7 mouse cellular contexts compared by ENCODE assay signal in genomic region chr6:124811701-124812560, GRCm38 (mm10). TPM values are rescaled to one million over a fixed set of nuclear protein-coding genes. Genes with fewer than 3 reads are reported as not detected.
DNase-seq lines count a peak whose midpoint lies in the region; ATAC-seq lines count a peak whose summit lies in the region.

No protein-coding gene starts in this region.

- no peak for DNase-seq in lung, postnatal 36 days
- DNase-seq in forebrain, embryonic 10.5 days (ENCODE audit: extremely low spot score, low spot score), result no peak
- DNase-seq in thymus, postnatal 0 days (ENCODE audit: low spot score), result no peak
- DNase-seq in retina, embryonic 14.5 days (ENCODE audit: low spot score), result no peak

- no peaks in the 10 kb centered on the region for H3K9me3 ChIP-seq in lung, embryonic 15.5 days
- H3K9me3 ChIP-seq in forebrain, embryonic 10.5 days, result no peaks in the 10 kb centered on the region
- H3K9me3 ChIP-seq in kidney, embryonic 16.5 days (ENCODE audit: low read length), result no peaks in the 10 kb centered on the region
- H3K9me3 ChIP-seq in neural tube, embryonic 13.5 days, result no peaks in the 10 kb centered on the region

- H3K27me3 ChIP-seq in lung, embryonic 15.5 days, result no peaks in the 10 kb centered on the region
- H3K27me3 ChIP-seq in forebrain, embryonic 10.5 days (ENCODE audit: poor library complexity, severe bottlenecking), result no peaks in the 10 kb centered on the region
- H3K27me3 ChIP-seq in kidney, embryonic 16.5 days (ENCODE audit: insufficient read depth, low read length), result no peaks in the 10 kb centered on the region
- H3K27me3 ChIP-seq in neural tube, embryonic 13.5 days, result no peaks in the 10 kb centered on the region

- peak overlapping the region; percentile 78 for H3K4me3 ChIP-seq in lung, embryonic 15.5 days
- H3K4me3 ChIP-seq in forebrain, embryonic 10.5 days, result peak overlapping the region; percentile 91
- peak overlapping the region; percentile 84 for H3K4me3 ChIP-seq in kidney, embryonic 16.5 days (ENCODE audit: low read length)
- peak overlapping the region; percentile 58 for H3K4me3 ChIP-seq in neural tube, embryonic 13.5 days

- H3K36me3 ChIP-seq in lung, embryonic 15.5 days, result peaks cover 26% of the 10 kb centered on the region
- peaks cover 61% of the 10 kb centered on the region for H3K36me3 ChIP-seq in forebrain, embryonic 10.5 days (replicated peaks)
- H3K36me3 ChIP-seq in kidney, embryonic 16.5 days (ENCODE audit: insufficient read depth, low read length), result peaks cover 22% of the 10 kb centered on the region
- peaks cover 42% of the 10 kb centered on the region for H3K36me3 ChIP-seq in neural tube, embryonic 13.5 days

- peak overlapping the region; percentile 71 for H3K4me2 ChIP-seq in lung, embryonic 15.5 days
- peak overlapping the region; percentile 90 for H3K4me2 ChIP-seq in kidney, embryonic 16.5 days (replicated peaks; ENCODE audit: low read depth, low read length)
- peak overlapping the region; percentile 81 for H3K4me2 ChIP-seq in neural tube, embryonic 13.5 days

- peaks cover 41% of the 10 kb centered on the region for H3K4me1 ChIP-seq in lung, embryonic 15.5 days
- H3K4me1 ChIP-seq in forebrain, embryonic 10.5 days, result peaks cover 75% of the 10 kb centered on the region
- peaks cover 42% of the 10 kb centered on the region for H3K4me1 ChIP-seq in kidney, embryonic 16.5 days (ENCODE audit: insufficient read depth, low read length)
- H3K4me1 ChIP-seq in neural tube, embryonic 13.5 days (replicated peaks), result peaks cover 56% of the 10 kb centered on the region

- no peak overlapping the region for H3K27ac ChIP-seq in lung, embryonic 15.5 days
- peak overlapping the region; percentile 99 for H3K27ac ChIP-seq in forebrain, embryonic 10.5 days
- H3K27ac ChIP-seq in kidney, embryonic 16.5 days (ENCODE audit: low read length), result no peak overlapping the region
- H3K27ac ChIP-seq in neural tube, embryonic 13.5 days (replicated peaks), result no peak overlapping the region

- WGBS in lung, embryonic 15.5 days, result 74% methylated on average over 24 of the region's 24 CpGs
- WGBS in forebrain, embryonic 10.5 days, result 90% methylated on average over 24 of the region's 24 CpGs
- 83% methylated on average over 24 of the region's 24 CpGs for WGBS in kidney, embryonic 16.5 days
- WGBS in neural tube, embryonic 13.5 days, result 88% methylated on average over 24 of the region's 24 CpGs

- no peak for ATAC-seq in lung, embryonic 15.5 days (ENCODE audit: borderline replicate concordance, extremely low read depth, low FRiP score, low TSS enrichment)
- ATAC-seq in kidney, embryonic 16.5 days (ENCODE audit: low FRiP score, low TSS enrichment), result no peak
- ATAC-seq in neural tube, embryonic 13.5 days (ENCODE audit: low read depth), result no peak

- 0 out of 2 replicates have a peak overlapping the region, but pooled peaks have one; percentile 85 for H3K9ac ChIP-seq in lung, embryonic 15.5 days
- H3K9ac ChIP-seq in kidney, embryonic 16.5 days (replicated peaks; ENCODE audit: low read length), result peak overlapping the region; percentile 91; the same call in 1 of the 2 replicates
- peak overlapping the region; percentile 85 for H3K9ac ChIP-seq in neural tube, embryonic 13.5 days

RNA-seq across cellular contexts. Expression of gene Tpi1, which starts 2.2 kb away (rescaled TPM):
- polyA plus RNA-seq in lung, embryonic 15.5 days (2015; fragmentation: Nextera tagmentation; extraction: Ambion mirVana), result 712 and 746 TPM in 2 replicates
- polyA plus RNA-seq in forebrain, embryonic 10.5 days (2016; fragmentation: Nextera tagmentation; extraction: Ambion mirVana), result 1,048 and 1,068 TPM in 2 replicates
- 851 and 866 TPM in 2 replicates for polyA plus RNA-seq in kidney, embryonic 16.5 days (2015; fragmentation: Nextera tagmentation; extraction: Ambion mirVana)
- polyA plus RNA-seq in neural tube, embryonic 13.5 days (2015; fragmentation: Nextera tagmentation; extraction: Ambion mirVana), result 385 and 391 TPM in 2 replicates
- polyA plus RNA-seq in thymus, postnatal 0 days (2015; fragmentation: Nextera tagmentation; extraction: Ambion mirVana), result 231 and 275 TPM in 2 replicates

RNA-seq across cellular contexts. Expression of gene Spsb2, which starts 3.5 kb away (rescaled TPM):
- 11.6 and 12.7 TPM in 2 replicates for polyA plus RNA-seq in lung, embryonic 15.5 days (2015; fragmentation: Nextera tagmentation; extraction: Ambion mirVana)
- polyA plus RNA-seq in forebrain, embryonic 10.5 days (2016; fragmentation: Nextera tagmentation; extraction: Ambion mirVana), result 7.4 and 8.9 TPM in 2 replicates
- polyA plus RNA-seq in kidney, embryonic 16.5 days (2015; fragmentation: Nextera tagmentation; extraction: Ambion mirVana), result 20.9 and 21.5 TPM in 2 replicates
- 4.7 and 8.5 TPM in 2 replicates for polyA plus RNA-seq in neural tube, embryonic 13.5 days (2015; fragmentation: Nextera tagmentation; extraction: Ambion mirVana)
- 8.9 and 9.4 TPM in 2 replicates for polyA plus RNA-seq in thymus, postnatal 0 days (2015; fragmentation: Nextera tagmentation; extraction: Ambion mirVana)

RNA-seq across cellular contexts. Expression of gene Usp5, which starts 17.4 kb away (rescaled TPM):
- 149 and 152 TPM in 2 replicates for polyA plus RNA-seq in lung, embryonic 15.5 days (2015; fragmentation: Nextera tagmentation; extraction: Ambion mirVana)
- polyA plus RNA-seq in forebrain, embryonic 10.5 days (2016; fragmentation: Nextera tagmentation; extraction: Ambion mirVana), result 214 and 215 TPM in 2 replicates
- 174 TPM in 2 replicates for polyA plus RNA-seq in kidney, embryonic 16.5 days (2015; fragmentation: Nextera tagmentation; extraction: Ambion mirVana)
- 176 and 178 TPM in 2 replicates for polyA plus RNA-seq in neural tube, embryonic 13.5 days (2015; fragmentation: Nextera tagmentation; extraction: Ambion mirVana)
- 93.0 and 93.4 TPM in 2 replicates for polyA plus RNA-seq in thymus, postnatal 0 days (2015; fragmentation: Nextera tagmentation; extraction: Ambion mirVana)

RNA-seq across cellular contexts. Expression of gene Cdca3, which starts 17.4 kb away (rescaled TPM):
- polyA plus RNA-seq in lung, embryonic 15.5 days (2015; fragmentation: Nextera tagmentation; extraction: Ambion mirVana), result 188 and 197 TPM in 2 replicates
- polyA plus RNA-seq in forebrain, embryonic 10.5 days (2016; fragmentation: Nextera tagmentation; extraction: Ambion mirVana), result 271 and 298 TPM in 2 replicates
- 187 and 193 TPM in 2 replicates for polyA plus RNA-seq in kidney, embryonic 16.5 days (2015; fragmentation: Nextera tagmentation; extraction: Ambion mirVana)
- polyA plus RNA-seq in neural tube, embryonic 13.5 days (2015; fragmentation: Nextera tagmentation; extraction: Ambion mirVana), result 26.6 and 33.2 TPM in 2 replicates
- polyA plus RNA-seq in thymus, postnatal 0 days (2015; fragmentation: Nextera tagmentation; extraction: Ambion mirVana), result 240 and 258 TPM in 2 replicates

RNA-seq across cellular contexts. Expression of gene Gnb3, which starts 28.1 kb away (rescaled TPM):
- polyA plus RNA-seq in lung, embryonic 15.5 days (2015; fragmentation: Nextera tagmentation; extraction: Ambion mirVana), result 0.38 and 1.1 TPM in 2 replicates
- 0.32 and 0.42 TPM in 2 replicates for polyA plus RNA-seq in forebrain, embryonic 10.5 days (2016; fragmentation: Nextera tagmentation; extraction: Ambion mirVana)
- polyA plus RNA-seq in kidney, embryonic 16.5 days (2015; fragmentation: Nextera tagmentation; extraction: Ambion mirVana), result 1.7 and 1.8 TPM in 2 replicates
- 0.44 and 0.93 TPM in 2 replicates for polyA plus RNA-seq in neural tube, embryonic 13.5 days (2015; fragmentation: Nextera tagmentation; extraction: Ambion mirVana)
- polyA plus RNA-seq in thymus, postnatal 0 days (2015; fragmentation: Nextera tagmentation; extraction: Ambion mirVana), result 2.3 and 2.4 TPM in 2 replicates
